Mouse (Mus musculus): ENCODE measurements around the gene Ryr2. TPM values are rescaled to one million over a fixed set of nuclear protein-coding genes. Genes with fewer than 3 reads are reported as not detected.
"Not testable (repeated sequence)": the region's sequence is repeated elsewhere in the genome, so short reads cannot be mapped to it uniquely, and the experiment has no call there.

Gene Ryr2
- total RNA-seq, 1 experiment from 2014 or later = not detected

DNA sequence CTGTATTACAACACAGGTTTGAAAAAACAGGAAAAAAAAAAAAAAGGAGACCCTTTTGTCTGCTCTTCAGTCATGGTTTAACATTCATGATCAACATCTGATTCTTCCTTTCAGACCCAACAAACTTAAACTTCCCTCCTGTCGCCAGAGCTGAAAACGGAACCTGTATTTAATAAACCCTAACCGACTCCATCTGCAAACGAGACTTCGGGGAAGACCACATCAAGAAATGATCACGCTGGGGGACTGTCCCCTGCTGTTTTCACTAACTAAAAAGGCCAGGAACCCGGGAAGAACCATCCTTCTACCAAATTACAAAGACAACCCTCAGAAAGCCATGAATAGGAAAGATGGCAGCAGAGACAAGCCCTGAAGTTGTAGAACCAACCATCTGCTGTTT is 482.2 kb downstream of the Ryr2 start:
- ATAC-seq (replicated peaks in 1 of 2; ENCODE audit: insufficient read depth in 1 of 2, low FRiP score in 2 of 2, low TSS enrichment in 1 of 2, low read depth in 1 of 2, poor library complexity in 2 of 2, severe bottlenecking in 2 of 2) = no peak

DNA sequence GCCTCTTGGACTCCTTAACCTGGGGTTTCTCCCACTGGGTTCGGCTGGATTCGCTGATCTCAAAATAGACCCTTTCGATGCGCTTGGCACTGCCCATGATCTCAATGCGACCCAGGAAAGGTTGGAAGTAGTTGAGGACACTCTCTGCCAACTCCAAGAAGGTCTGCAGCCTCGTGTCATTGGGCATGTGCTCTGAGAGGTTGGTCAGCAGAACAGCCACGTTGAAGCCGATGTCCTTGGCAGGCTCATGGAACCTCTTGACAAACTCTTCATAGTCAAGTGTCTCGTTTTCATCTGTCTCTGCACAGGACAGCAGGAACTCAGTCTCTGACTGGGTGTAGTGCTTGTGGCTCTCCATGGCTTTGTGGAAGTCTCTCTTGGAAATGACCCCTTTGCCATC is 511.3 kb downstream of the Ryr2 start:
- ATAC-seq (replicated peaks in 1 of 2; ENCODE audit: insufficient read depth in 1 of 2, low FRiP score in 2 of 2, low TSS enrichment in 1 of 2, low read depth in 1 of 2, poor library complexity in 2 of 2, severe bottlenecking in 2 of 2) = no peak

DNA sequence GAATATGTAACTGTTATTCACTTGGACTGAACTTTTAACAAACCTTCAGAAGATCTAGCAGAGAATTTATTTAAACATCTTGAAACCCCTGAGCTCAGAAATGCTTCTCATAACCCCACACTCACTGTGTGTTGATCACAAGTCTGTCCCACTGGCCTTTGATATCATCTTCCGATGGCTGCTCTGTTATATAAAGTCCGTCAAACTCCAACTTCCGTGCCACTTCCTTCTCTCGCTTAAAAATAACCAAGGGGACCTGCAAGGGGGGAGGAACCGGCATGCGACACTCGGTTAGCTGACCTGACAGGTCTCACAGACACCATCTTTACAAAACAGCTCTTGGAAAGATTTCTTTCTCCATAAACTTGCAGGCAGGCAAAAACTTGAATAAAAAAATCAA is 521.5 kb downstream of the Ryr2 start:
- ATAC-seq (replicated peaks in 1 of 2; ENCODE audit: insufficient read depth in 1 of 2, low FRiP score in 2 of 2, low TSS enrichment in 1 of 2, low read depth in 1 of 2, poor library complexity in 2 of 2, severe bottlenecking in 2 of 2) = peak; percentile 39 to 59; a peak in 2 of 4 replicates

DNA sequence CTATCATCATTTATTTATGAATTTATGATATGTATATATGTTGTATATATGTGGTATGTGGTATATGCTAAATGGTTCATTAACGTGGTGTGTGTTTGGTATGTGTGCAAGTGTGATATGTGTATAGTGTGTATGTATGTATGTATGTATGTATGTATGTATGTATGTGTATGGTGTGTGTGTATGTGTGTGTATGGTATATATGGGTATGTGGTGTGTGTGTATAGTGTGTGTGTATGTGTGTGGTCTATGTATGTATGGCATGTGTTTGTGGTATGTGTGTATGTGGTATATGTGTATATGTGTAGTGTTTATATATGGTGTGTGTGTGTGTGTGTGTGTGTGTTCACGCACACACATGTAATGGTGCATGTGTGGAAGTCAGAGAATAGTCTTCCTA is 534.2 kb downstream of the Ryr2 start:
- no peak for ATAC-seq (replicated peaks in 1 of 2; ENCODE audit: insufficient read depth in 1 of 2, low FRiP score in 2 of 2, low TSS enrichment in 1 of 2, low read depth in 1 of 2, poor library complexity in 2 of 2, severe bottlenecking in 2 of 2)

DNA sequence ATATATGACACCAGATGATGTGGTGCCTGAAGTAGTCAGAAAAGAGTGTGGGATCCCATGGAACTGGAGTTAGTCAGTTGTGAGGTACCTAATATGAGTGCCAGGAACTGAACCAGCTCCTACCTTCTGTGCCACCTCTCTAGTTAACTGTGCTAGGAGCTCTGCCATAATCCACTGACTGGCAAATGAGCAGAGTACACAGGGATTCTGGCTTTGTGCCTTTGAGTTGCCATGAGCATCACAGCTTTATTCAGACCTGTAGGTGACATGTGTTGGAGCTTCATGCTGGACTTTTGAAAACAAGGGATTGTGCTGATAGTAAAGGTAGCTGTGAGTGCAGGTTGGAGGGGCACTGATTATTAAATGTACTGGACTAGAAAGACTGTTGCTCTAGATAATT is 539.4 kb downstream of the Ryr2 start:
- ATAC-seq (replicated peaks in 1 of 2; ENCODE audit: insufficient read depth in 1 of 2, low FRiP score in 2 of 2, low TSS enrichment in 1 of 2, low read depth in 1 of 2, poor library complexity in 2 of 2, severe bottlenecking in 2 of 2) = no peak

DNA sequence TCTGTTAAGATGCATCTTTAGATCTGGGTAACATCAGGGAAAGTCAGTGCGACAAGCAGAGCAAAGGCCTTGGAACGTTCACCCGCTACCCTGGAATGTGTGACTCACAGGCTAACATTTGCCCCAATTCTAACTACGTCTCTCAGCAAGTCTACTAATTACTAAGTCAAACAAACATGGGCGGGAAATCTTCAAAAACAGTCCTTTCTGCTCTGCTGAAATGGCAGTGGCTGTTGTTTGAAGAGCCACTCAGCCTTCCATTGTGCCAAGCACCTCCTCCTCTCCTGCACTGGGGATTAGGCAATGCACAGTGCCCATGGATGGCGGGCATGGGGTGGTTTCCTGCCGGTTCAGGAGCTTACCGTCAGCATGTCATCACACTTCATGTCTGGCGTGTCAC is 540.3 kb downstream of the Ryr2 start:
- no peak for ATAC-seq (replicated peaks in 1 of 2; ENCODE audit: insufficient read depth in 1 of 2, low FRiP score in 2 of 2, low TSS enrichment in 1 of 2, low read depth in 1 of 2, poor library complexity in 2 of 2, severe bottlenecking in 2 of 2)

DNA sequence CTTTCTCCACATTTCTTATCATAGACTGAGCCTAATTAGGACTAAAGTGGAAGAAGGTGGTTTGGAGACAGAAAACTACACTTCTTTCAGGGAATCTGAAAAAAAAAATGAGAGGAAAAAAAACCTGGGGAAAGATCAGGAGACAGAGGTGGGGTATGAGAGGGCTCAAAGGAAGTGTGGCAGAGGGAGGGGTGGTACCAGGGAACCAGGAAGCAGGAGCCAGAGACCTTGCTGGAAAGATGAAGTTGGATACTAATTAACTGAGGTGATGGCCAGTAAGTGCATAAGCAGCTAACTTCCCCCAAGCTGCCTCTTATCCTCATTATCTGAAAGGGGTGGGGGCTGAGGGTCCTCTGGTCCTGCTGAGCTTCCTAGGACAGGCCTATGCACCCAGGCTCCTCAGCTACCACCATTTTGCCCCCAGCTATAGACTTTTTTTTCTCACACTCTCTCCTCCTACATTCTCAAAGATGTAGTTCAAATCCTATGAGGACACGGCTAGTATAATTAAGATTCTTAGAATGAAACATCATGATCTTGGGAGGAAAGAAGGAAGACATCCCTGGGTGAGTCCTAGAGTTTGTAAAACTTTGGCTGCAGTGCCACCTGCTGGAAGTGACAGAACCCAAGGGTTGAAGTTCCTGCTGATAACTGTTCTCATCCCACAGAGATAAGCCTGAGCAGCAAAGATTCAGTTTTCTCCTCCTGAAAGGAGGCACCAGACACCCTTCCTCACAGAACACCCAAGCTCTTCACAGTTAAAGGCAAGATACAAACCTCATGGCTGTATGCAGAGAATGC is 543.3 kb downstream of the Ryr2 start:
- ATAC-seq (replicated peaks in 1 of 2; ENCODE audit: insufficient read depth in 1 of 2, low FRiP score in 2 of 2, low TSS enrichment in 1 of 2, low read depth in 1 of 2, poor library complexity in 2 of 2, severe bottlenecking in 2 of 2) = peak; percentile 45 to 56; a peak in 2 of 4 replicates

DNA sequence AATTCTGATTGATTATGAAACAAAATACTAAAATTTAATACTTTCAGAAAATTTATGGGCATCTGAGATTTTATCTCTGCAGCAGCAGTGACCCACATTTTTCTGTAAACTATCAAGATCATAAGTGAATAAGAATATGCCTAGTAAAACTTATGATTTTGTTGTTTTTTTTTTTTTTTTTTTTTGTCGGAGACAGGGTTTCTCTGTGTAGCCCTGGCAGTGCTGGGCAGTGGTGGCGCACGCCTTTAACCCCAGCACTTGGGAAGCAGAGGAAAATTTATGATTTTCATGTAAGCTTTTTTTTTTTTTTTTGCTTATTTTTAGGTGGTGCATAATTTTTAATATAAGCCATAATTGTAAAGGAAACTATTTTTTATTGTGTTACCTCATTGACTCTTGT is 557.1 kb downstream of the Ryr2 start:
- no peak for ATAC-seq (replicated peaks in 1 of 2; ENCODE audit: insufficient read depth in 1 of 2, low FRiP score in 2 of 2, low TSS enrichment in 1 of 2, low read depth in 1 of 2, poor library complexity in 2 of 2, severe bottlenecking in 2 of 2)

DNA sequence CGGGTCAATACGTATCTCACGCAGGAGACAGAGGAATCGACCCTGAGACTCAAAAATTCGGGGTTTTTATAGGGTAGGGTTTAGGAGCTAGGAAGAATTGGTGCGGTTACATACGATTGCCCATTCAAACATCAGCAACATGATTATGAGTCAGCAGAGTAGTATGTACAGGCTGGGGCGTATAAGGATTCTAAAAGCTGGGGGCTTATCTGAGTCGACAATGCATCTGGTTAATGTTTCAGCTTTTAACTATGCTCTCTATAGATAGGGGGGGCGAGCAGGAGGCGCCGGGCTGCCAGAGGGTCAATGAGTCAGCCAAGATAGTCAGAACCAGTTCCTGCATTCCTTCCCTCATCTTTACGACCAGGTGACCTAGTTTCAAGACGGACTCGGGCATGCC is 557.6 kb downstream of the Ryr2 start:
- ATAC-seq (replicated peaks in 1 of 2; ENCODE audit: insufficient read depth in 1 of 2, low FRiP score in 2 of 2, low TSS enrichment in 1 of 2, low read depth in 1 of 2, poor library complexity in 2 of 2, severe bottlenecking in 2 of 2) = not testable (repeated sequence)

DNA sequence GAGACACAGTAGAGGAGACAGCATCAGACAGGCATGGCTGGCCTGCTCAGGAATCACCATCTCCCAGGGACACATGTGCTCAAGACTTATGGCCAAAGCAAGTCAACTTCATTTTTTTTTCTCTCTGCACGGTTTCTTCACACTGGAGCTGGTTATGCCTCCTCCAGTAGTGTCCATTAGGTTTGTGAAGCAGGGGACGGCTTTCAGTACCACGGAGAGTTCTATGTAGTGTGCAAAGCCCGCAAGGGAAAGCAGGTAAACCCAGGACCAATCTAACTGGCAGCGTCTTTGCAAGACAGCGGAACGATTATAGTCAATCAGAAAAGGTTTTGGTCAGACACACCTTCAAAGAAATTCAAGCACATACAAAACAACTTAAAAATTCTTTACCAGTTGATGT is 560.9 kb downstream of the Ryr2 start:
- peak in 1 of 2 experiments; percentile 49; a peak in 1 of 4 replicates for ATAC-seq (replicated peaks in 1 of 2; ENCODE audit: insufficient read depth in 1 of 2, low FRiP score in 2 of 2, low TSS enrichment in 1 of 2, low read depth in 1 of 2, poor library complexity in 2 of 2, severe bottlenecking in 2 of 2)

DNA sequence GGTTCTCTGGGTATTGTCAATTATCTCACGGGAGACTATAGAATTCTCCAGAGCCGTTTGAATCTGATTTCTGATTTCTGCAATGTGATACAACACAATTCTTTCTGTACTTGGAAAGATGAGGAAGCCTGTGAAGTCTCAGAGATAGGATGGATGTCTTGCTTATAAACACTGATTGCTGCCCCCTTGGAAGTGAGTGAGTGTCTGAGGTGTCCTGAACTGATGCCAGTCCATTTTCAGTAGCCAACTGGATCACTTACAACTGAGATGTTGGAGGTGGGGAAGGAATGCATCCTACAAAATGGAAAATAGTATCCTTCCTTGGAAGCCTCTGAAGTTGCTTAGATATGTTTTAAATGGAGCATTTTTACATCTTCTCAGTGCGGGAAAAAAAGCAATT is 564.2 kb downstream of the Ryr2 start:
- no peak for ATAC-seq (replicated peaks in 1 of 2; ENCODE audit: insufficient read depth in 1 of 2, low FRiP score in 2 of 2, low TSS enrichment in 1 of 2, low read depth in 1 of 2, poor library complexity in 2 of 2, severe bottlenecking in 2 of 2)

DNA sequence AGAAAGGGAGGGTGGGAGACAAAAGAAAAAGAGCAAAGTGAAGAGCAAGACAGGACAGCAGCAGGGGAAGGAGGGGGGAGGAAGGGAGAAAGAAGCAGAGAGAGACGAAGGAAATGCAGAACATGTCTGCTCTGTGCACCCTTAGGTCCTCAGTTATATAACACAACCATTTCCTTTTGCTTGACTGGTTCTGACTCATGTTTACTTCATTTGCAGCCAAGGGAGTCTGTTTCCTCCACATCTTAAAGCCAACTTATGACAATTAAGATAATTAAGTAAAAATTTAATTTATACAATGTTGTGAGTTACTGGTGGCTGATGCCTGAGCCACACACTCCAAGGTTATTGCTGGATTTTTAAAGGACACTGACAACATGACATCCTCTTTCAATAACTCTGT is 569.9 kb downstream of the Ryr2 start:
- ATAC-seq (replicated peaks in 1 of 2; ENCODE audit: insufficient read depth in 1 of 2, low FRiP score in 2 of 2, low TSS enrichment in 1 of 2, low read depth in 1 of 2, poor library complexity in 2 of 2, severe bottlenecking in 2 of 2) = peak in 1 of 2 experiments; percentile 37; a peak in 1 of 4 replicates

DNA sequence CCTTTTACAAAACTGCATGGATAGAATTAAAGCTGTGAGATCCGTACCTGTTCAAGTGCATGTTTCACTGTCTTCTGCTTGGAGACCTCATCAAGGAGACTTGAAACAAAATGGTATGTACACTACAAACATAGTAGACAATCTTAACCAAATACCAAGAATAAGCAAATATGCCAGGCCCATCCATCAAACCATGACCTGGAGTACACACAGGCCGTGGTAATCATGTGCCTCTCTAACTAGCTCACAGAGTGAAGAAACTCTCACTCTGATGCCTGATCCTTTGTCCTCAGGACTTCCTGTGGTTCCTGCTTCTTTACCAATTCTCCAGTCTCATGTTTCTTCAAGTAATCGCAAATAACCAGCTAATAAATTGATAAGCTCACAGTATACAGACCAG is 570.9 kb downstream of the Ryr2 start:
- no peak for ATAC-seq (replicated peaks in 1 of 2; ENCODE audit: insufficient read depth in 1 of 2, low FRiP score in 2 of 2, low TSS enrichment in 1 of 2, low read depth in 1 of 2, poor library complexity in 2 of 2, severe bottlenecking in 2 of 2)

DNA sequence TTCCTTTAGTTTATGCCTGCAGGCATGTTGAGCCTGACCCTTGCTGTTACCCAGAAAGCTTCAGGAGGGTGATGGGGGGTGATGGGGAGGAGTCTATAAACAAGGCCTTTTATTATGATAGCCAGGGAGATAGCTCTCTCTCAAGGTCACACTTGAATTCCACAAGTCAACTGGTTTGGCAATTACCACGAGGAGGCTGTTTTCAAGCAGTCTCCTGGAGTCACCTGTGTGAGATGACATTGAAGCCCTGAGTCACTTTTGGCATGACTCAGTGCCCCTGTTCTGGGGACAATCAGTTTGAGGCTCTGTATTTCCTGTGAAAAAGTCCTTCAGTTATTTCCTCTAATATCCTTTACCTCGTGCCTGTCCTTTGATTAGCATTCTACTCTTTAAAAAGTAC is 573.5 kb downstream of the Ryr2 start:
- ATAC-seq (replicated peaks in 1 of 2; ENCODE audit: insufficient read depth in 1 of 2, low FRiP score in 2 of 2, low TSS enrichment in 1 of 2, low read depth in 1 of 2, poor library complexity in 2 of 2, severe bottlenecking in 2 of 2) = no peak

DNA sequence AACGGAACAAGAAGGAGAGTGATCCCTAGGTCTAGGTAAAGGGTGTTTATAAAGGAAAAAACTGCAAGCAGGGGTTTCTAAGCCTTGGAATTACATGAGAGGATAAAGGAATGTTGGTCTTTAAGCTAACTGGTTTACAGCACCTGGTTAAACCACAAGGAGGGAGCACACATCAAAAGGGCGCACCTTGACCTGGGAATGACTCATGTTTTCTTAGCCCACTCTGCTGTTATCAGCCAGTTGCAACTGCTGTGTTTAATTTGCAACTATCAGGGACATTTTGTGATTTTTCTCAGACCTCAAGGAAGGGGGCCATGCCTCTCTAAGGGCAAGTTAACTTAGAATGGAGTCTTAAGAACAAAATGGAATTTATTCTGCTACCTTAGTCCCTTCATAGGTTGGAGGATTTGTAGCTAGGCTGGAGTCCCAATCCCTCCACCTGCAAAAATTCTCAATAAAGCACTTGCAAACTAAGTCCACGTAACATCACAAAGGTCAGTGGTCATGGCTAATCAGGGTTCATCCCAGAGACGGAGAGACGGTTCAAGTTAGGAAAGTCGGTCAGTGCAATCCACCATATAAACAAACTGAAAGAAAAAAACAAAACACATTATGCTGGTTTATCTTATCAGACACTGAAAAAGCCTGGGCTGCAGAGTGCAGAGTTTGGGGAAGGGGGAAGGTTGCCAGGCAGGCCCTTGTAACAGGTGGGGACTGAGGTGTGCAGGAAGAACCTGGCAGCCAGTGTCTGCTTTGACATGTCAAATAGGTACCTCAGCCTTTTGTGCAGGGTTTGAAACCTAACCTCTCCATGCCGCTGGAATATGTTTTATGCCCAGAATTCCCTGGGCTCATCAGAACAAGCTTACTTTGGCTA is 574.5 kb downstream of the Ryr2 start:
- no peak for ATAC-seq (replicated peaks in 1 of 2; ENCODE audit: insufficient read depth in 1 of 2, low FRiP score in 2 of 2, low TSS enrichment in 1 of 2, low read depth in 1 of 2, poor library complexity in 2 of 2, severe bottlenecking in 2 of 2)

DNA sequence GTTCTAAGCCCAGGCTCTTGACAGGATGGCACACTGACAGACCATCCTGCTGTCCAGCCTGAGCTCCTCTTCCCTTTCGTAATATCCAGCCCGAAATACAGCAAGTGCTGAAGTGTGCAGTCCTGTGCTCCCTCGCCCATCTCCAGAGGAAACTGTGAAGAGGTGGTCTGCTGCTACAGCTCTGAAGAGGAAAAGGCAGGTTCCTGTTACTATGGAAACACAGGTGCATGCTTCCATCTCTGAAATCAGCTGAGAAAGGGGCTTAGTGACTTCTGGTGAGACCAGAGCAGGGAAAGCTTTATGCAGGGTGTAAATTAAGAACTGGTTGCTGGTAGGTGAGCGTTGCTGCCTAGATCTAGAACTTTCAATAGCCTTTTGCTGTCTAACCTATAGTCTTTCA is 583.1 kb downstream of the Ryr2 start:
- ATAC-seq (replicated peaks in 1 of 2; ENCODE audit: insufficient read depth in 1 of 2, low FRiP score in 2 of 2, low TSS enrichment in 1 of 2, low read depth in 1 of 2, poor library complexity in 2 of 2, severe bottlenecking in 2 of 2) = no peak

DNA sequence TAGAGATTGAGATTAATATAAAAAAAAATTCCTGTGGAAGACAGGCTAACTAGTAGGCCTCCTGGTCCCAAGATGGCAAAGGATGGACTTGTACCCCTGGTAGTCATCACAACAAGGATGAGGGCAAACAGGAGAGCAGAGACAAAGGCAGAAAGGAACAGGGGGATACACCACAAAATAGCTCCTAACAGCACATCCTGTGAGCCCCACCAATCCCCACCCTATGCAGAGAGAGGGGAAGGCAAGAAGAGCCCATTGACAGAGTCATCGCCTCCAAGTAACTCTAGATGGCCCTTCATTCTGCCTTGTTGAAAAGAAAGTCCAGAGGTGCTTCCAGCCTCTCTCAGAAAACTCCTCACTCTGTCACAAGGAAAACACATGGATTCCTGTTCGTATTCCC is 586.0 kb downstream of the Ryr2 start:
- ATAC-seq (replicated peaks in 1 of 2; ENCODE audit: insufficient read depth in 1 of 2, low FRiP score in 2 of 2, low TSS enrichment in 1 of 2, low read depth in 1 of 2, poor library complexity in 2 of 2, severe bottlenecking in 2 of 2) = no peak

DNA sequence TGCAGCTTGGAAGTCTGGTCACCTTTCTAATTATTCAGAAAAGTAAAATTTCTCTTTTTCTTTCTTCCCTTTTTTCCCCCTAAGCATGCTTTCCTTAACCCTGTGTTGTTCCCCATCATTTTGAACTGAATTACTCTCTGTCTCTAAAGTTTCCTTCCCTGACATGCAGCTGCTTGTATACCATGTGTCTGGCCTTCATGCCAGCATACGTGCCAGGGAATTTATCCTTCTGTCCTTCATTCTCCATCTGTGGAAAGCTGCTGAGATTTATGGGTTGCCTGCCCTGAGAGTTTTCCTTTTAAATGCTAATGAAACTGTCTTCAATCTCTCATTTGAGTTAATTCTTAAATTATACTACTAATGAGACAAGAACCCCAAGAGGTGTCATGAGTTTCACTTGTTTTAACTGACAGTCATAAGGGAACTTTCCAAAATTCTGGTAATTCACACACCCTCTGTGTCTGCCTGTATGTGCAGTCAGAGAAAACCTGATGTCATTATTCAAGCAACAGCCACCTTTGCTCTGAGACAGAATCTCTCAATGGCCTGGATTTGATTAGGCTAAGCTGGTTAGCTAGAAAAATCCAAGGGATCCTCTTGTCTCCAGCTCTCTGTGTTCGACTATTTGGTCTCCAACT is 595.1 kb downstream of the Ryr2 start:
- ATAC-seq (replicated peaks in 1 of 2; ENCODE audit: insufficient read depth in 1 of 2, low FRiP score in 2 of 2, low TSS enrichment in 1 of 2, low read depth in 1 of 2, poor library complexity in 2 of 2, severe bottlenecking in 2 of 2) = no peak
